Mouse (Mus musculus): ENCODE data around the gene Gm9736. TPM values are rescaled to one million over a fixed set of nuclear protein-coding genes. Genes with fewer than 3 reads are reported as not detected.
"Not testable (repeated sequence)": the region's sequence is repeated elsewhere in the genome, so short reads cannot be mapped to it uniquely, and the experiment has no call there.

Gene Gm9736
- total and polyA plus RNA-seq, 2 experiments from 2014 or later: not detected

- TF ChIP-seq EP300 (IDR thresholded peaks at IDR 0.05; ENCODE audit: low read depth) (no peak), CTCF (IDR thresholded peaks at IDR 0.05; ENCODE audit: low read depth) (no peak)
- Histone ChIP-seq H3K36me3 (replicated peaks; ENCODE audit: control insufficient read depth, insufficient read depth, low read length) (no peaks in the 10 kb centered on the region), H3K4me3 (ENCODE audit: low read depth, low read length) (no peak overlapping the region), H3K9me3 (replicated peaks; ENCODE audit: control insufficient read depth, low read length) (no peaks in the 10 kb centered on the region), H3K27me3 (ENCODE audit: control insufficient read depth, insufficient read depth, low read length) (no peaks in the 10 kb centered on the region), H3K4me2 (ENCODE audit: low read depth, low read length) (no peak overlapping the region), H3K4me1 (ENCODE audit: control insufficient read depth, insufficient read depth) (no peaks in the 10 kb centered on the region), H3K27ac (ENCODE audit: low read depth) (no peak overlapping the region), H3K9ac (replicated peaks; ENCODE audit: low read depth, low read length) (no peak overlapping the region)
- ATAC-seq (ENCODE audit: insufficient read depth, low read depth): no peak
- WGBS: 85% methylated on average over 2 of the region's 2 CpGs
- DNase-seq (ENCODE audit: low spot score): no peak
Observed at GRCm38 (mm10) chr10:77788621-77789020, 37.5 kb upstream of the Gm9736 start.

- 60% methylated on average over 1 of the region's 1 CpGs for WGBS
- H3K27ac ChIP-seq (ENCODE audit: low read depth); ATAC-seq (ENCODE audit: insufficient read depth, low read depth); H3K4me2 ChIP-seq (ENCODE audit: low read depth, low read length); H3K27me3 ChIP-seq (ENCODE audit: control insufficient read depth, insufficient read depth, low read length); DNase-seq (ENCODE audit: low spot score); H3K36me3 ChIP-seq (replicated peaks; ENCODE audit: control insufficient read depth, insufficient read depth, low read length); H3K4me3 ChIP-seq (ENCODE audit: low read depth, low read length); H3K9me3 ChIP-seq (replicated peaks; ENCODE audit: control insufficient read depth, low read length); H3K9ac ChIP-seq (replicated peaks; ENCODE audit: low read depth, low read length); H3K4me1 ChIP-seq (ENCODE audit: control insufficient read depth, insufficient read depth): not testable (repeated sequence)
Observed at GRCm38 (mm10) chr10:77787876-77788275, 36.7 kb upstream of the Gm9736 start, which contains the start of gene Gm7137. Gm7137 (minus strand) TSS chr10:77788200.

- H3K4me3 ChIP-seq (ENCODE audit: low read depth, low read length); H3K4me2 ChIP-seq (ENCODE audit: low read depth, low read length); H3K4me1 ChIP-seq (ENCODE audit: control insufficient read depth, insufficient read depth); H3K27ac ChIP-seq (ENCODE audit: low read depth); H3K27me3 ChIP-seq (ENCODE audit: control insufficient read depth, insufficient read depth, low read length); H3K9ac ChIP-seq (replicated peaks; ENCODE audit: low read depth, low read length); DNase-seq (ENCODE audit: low spot score); H3K36me3 ChIP-seq (replicated peaks; ENCODE audit: control insufficient read depth, insufficient read depth, low read length); H3K9me3 ChIP-seq (replicated peaks; ENCODE audit: control insufficient read depth, low read length): not testable (repeated sequence)
- ATAC-seq (ENCODE audit: insufficient read depth, low read depth): peak; percentile 88
- 10% methylated on average over 1 of the region's 3 CpGs for WGBS
Observed at GRCm38 (mm10) chr10:77783396-77783795, 32.2 kb upstream of the Gm9736 start.

- not testable (repeated sequence) for H3K4me2 ChIP-seq (ENCODE audit: low read depth, low read length); H3K4me1 ChIP-seq (ENCODE audit: control insufficient read depth, insufficient read depth); H3K4me3 ChIP-seq (ENCODE audit: low read depth, low read length); H3K9ac ChIP-seq (replicated peaks; ENCODE audit: low read depth, low read length); H3K36me3 ChIP-seq (replicated peaks; ENCODE audit: control insufficient read depth, insufficient read depth, low read length); H3K27me3 ChIP-seq (ENCODE audit: control insufficient read depth, insufficient read depth, low read length); H3K27ac ChIP-seq (ENCODE audit: low read depth); DNase-seq (ENCODE audit: low spot score); ATAC-seq (ENCODE audit: insufficient read depth, low read depth); H3K9me3 ChIP-seq (replicated peaks; ENCODE audit: control insufficient read depth, low read length)
- no CpG with 5 or more reads among the region's 1 CpGs for WGBS
Observed at GRCm38 (mm10) chr10:77782442-77782841, 31.3 kb upstream of the Gm9736 start, which contains the start of gene Gm3250. Gm3250 (minus strand) TSS chr10:77782542.

GRCm38 (mm10) chr10:77776844-77777243 lies 25.7 kb upstream of the Gm9736 start, which contains the start of gene Gm7138:
Gm7138 (minus strand) TSS chr10:77776944.
- not testable (repeated sequence) for H3K4me2 ChIP-seq (ENCODE audit: low read depth, low read length); H3K4me1 ChIP-seq (ENCODE audit: control insufficient read depth, insufficient read depth); ATAC-seq (ENCODE audit: insufficient read depth, low read depth); H3K27ac ChIP-seq (ENCODE audit: low read depth); H3K27me3 ChIP-seq (ENCODE audit: control insufficient read depth, insufficient read depth, low read length); H3K36me3 ChIP-seq (replicated peaks; ENCODE audit: control insufficient read depth, insufficient read depth, low read length); H3K9ac ChIP-seq (replicated peaks; ENCODE audit: low read depth, low read length); DNase-seq (ENCODE audit: low spot score); H3K9me3 ChIP-seq (replicated peaks; ENCODE audit: control insufficient read depth, low read length); H3K4me3 ChIP-seq (ENCODE audit: low read depth, low read length)
- WGBS: 20% methylated on average over 1 of the region's 1 CpGs

GRCm38 (mm10) chr10:77772142-77772541 lies 21.0 kb upstream of the Gm9736 start:
- not testable (repeated sequence) for H3K4me2 ChIP-seq (ENCODE audit: low read depth, low read length); H3K27me3 ChIP-seq (ENCODE audit: control insufficient read depth, insufficient read depth, low read length); H3K27ac ChIP-seq (ENCODE audit: low read depth); H3K9me3 ChIP-seq (replicated peaks; ENCODE audit: control insufficient read depth, low read length); H3K4me1 ChIP-seq (ENCODE audit: control insufficient read depth, insufficient read depth); H3K4me3 ChIP-seq (ENCODE audit: low read depth, low read length); H3K36me3 ChIP-seq (replicated peaks; ENCODE audit: control insufficient read depth, insufficient read depth, low read length); H3K9ac ChIP-seq (replicated peaks; ENCODE audit: low read depth, low read length); DNase-seq (ENCODE audit: low spot score)
- peak; percentile 81 for ATAC-seq (ENCODE audit: insufficient read depth, low read depth)
- WGBS: no CpG with 5 or more reads among the region's 3 CpGs

- not testable (repeated sequence) for H3K9ac ChIP-seq (replicated peaks; ENCODE audit: low read depth, low read length); ATAC-seq (ENCODE audit: insufficient read depth, low read depth); H3K4me2 ChIP-seq (ENCODE audit: low read depth, low read length); H3K9me3 ChIP-seq (replicated peaks; ENCODE audit: control insufficient read depth, low read length); H3K27ac ChIP-seq (ENCODE audit: low read depth); H3K36me3 ChIP-seq (replicated peaks; ENCODE audit: control insufficient read depth, insufficient read depth, low read length); H3K4me3 ChIP-seq (ENCODE audit: low read depth, low read length); H3K4me1 ChIP-seq (ENCODE audit: control insufficient read depth, insufficient read depth); DNase-seq (ENCODE audit: low spot score); H3K27me3 ChIP-seq (ENCODE audit: control insufficient read depth, insufficient read depth, low read length)
- no CpG with 5 or more reads among the region's 1 CpGs for WGBS
Observed at GRCm38 (mm10) chr10:77771225-77771624, 20.1 kb upstream of the Gm9736 start, which contains the start of gene Gm3238. Gm3238 (minus strand) TSS chr10:77771325.
